Mouse (Mus musculus) kidney, embryonic 16.5 days (tissue): ENCODE results near the gene Spg20. TPM values are rescaled to one million over a fixed set of nuclear protein-coding genes. Genes with fewer than 3 reads are reported as not detected.

Experiments
- ATAC-seq: fragments of 200-750 bp; cut with Nextera tagmentation; 2 replicates; pipeline ENCODE4 v1.8.0; 2017; ENCODE audit warnings: moderate TSS enrichment; ENCODE audit not compliant: low FRiP score, low TSS enrichment
- H3K27ac ChIP-seq: fragments of 300-500 bp; sonication (generic); 2 replicates; pipeline ENCODE4 v1.5.1; 2014; ENCODE audit warnings: low read length
- H3K27me3 ChIP-seq: fragments of 300-500 bp; sonication (generic); 2 replicates; pipeline ENCODE4 v1.6.1; 2014; ENCODE audit warnings: low read length, control low read depth, mixed read lengths; ENCODE audit not compliant: insufficient read depth
- H3K36me3 ChIP-seq: fragments of 300-500 bp; sonication (generic); 2 replicates; pipeline ENCODE4 v1.6.1; 2014; ENCODE audit warnings: low read length, control low read depth, mixed read lengths; ENCODE audit not compliant: insufficient read depth
- H3K4me1 ChIP-seq: fragments of 300-500 bp; sonication (generic); 2 replicates; pipeline ENCODE4 v1.6.1; 2014; ENCODE audit warnings: low read length, control low read depth, mixed read lengths; ENCODE audit not compliant: insufficient read depth
- H3K4me2 ChIP-seq: fragments of 300-500 bp; sonication (generic); replicated peaks from 2 replicates; pipeline ENCODE4 v1.6.1; 2014; ENCODE audit warnings: low read depth, low read length
- H3K4me3 ChIP-seq: fragments of 300-500 bp; sonication (generic); 2 replicates; pipeline ENCODE4 v1.5.1; 2014; ENCODE audit warnings: mild to moderate bottlenecking, low read length
- H3K9ac ChIP-seq: fragments of 300-500 bp; sonication (generic); replicated peaks from 2 replicates; pipeline ENCODE4 v1.6.1; 2014; ENCODE audit warnings: low read length
- H3K9me3 ChIP-seq: fragments of 300-500 bp; sonication (generic); 2 replicates; pipeline ENCODE4 v1.6.1; 2016; ENCODE audit warnings: low read length, control low read depth
- WGBS: fragments of 180-500 bp; shearing (Covaris S2); extraction: QIAGEN DNeasy Blood & Tissue Kit; methylation state at CpG from one replicate; pipeline ENCODE4 v1.1.7; 2014; 5-methylcytosine and 5-hydroxymethylcytosine counted together
- polyA plus RNA-seq: library from polyadenylated mRNA; unstranded; fragments of >200 nt; fragmentation: Nextera tagmentation; extraction: Ambion mirVana; gene quantifications from 2 replicates; pipeline ENCODE4 v1.2.1, GENCODE M21; 2015

Gene Spg20
- polyA plus RNA-seq, 1 experiment from 2014 or later = 45.7 TPM

DNA sequence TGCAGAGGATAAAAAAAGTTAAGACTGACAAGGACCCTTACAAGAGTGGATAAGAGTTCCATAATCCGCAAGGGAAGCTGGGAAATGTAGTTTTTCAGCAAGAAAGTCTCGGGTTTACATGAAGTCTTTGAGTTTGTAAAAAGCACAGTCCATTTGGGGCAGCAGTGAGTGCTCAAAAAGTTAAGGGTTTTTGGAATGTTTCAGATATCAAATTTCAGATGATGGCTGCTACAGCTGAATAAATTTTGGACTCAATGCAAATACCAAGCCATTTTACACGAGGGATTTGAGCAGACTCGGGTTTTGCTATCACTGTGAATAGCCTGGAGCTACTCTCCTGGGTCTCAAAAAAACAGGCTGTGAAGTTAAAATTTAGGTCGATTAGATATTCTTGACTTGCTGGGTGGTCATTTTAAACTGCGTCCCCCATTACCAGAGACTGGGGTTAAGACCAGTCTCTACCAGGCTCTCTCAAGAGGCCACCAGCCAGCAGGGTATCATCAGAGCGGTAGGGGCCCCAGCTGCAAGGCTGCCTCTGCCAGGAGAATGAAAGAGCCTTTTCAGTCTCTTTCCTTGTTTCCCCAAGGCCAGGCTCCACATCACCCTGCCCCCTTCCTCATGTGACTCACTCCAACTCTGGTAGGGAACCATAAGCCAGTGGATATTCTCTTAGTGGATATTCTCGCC lies 15.8 kb upstream of the Spg20 start:
- no peak overlapping the region for H3K4me3 ChIP-seq
- H3K9ac ChIP-seq = no peak overlapping the region
- no peak overlapping the region; the same call in 1 of the 2 replicates for H3K4me2 ChIP-seq
- H3K36me3 ChIP-seq = no peaks in the 10 kb centered on the region
- H3K27ac ChIP-seq = peak overlapping the region; percentile 70
- no peaks in the 10 kb centered on the region for H3K27me3 ChIP-seq
- H3K4me1 ChIP-seq = peaks cover 4% of the 10 kb centered on the region; the same call in 1 of the 2 replicates
- H3K9me3 ChIP-seq = no peaks in the 10 kb centered on the region
- ATAC-seq = peak; percentile 61; the same call in 1 of the 2 replicates
- WGBS = 34% methylated on average over 8 of the region's 8 CpGs

DNA sequence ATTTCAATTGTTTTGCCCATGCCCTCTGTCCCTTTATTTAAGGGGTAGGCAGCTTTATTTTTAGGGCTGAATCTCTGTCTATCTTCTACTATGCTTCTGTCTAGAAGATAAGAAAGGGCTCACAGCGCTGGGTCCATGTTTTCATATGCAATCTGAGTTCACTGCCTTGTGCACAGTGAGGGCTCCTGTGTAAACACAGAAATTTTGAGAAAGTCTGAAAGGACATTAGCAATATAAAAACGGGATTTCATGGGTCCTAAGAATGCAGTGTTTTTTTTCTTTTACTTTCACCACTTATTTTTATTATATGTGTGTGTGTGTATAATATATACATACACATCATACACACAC lies 15.3 kb upstream of the Spg20 start:
- no peak for ATAC-seq
- Histone ChIP-seq H3K9me3 (no peaks in the 10 kb centered on the region), H3K4me2 (no peak overlapping the region), H3K4me3 (no peak overlapping the region), H3K27ac (peak overlapping the region; percentile 70), H3K27me3 (no peaks in the 10 kb centered on the region), H3K9ac (no peak overlapping the region), H3K36me3 (no peaks in the 10 kb centered on the region), H3K4me1 (peaks cover 4% of the 10 kb centered on the region; the same call in 1 of the 2 replicates)
- WGBS = 75% methylated on average over 2 of the region's 2 CpGs

DNA sequence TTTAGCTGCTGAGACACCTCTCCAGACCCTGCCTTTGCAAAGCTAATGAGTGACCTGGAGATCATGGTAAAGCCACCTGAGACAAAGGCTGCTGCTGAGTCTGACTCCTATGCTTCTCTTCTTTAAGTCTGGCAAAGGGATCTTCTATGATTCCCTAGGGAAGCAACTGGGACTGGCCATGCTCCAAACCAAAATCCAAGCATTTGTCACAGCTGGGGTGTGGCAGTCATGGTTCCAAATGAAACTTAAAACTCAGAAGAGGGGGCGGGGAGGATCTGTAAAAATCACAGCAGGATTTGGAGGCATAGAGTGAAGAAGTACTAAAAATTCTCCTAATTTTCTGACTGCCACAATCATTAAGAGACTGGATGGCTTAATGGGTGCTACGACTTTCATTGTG lies 14.7 kb upstream of the Spg20 start:
- H3K9ac ChIP-seq = no peak overlapping the region
- 90% methylated on average over 2 of the region's 2 CpGs for WGBS

DNA sequence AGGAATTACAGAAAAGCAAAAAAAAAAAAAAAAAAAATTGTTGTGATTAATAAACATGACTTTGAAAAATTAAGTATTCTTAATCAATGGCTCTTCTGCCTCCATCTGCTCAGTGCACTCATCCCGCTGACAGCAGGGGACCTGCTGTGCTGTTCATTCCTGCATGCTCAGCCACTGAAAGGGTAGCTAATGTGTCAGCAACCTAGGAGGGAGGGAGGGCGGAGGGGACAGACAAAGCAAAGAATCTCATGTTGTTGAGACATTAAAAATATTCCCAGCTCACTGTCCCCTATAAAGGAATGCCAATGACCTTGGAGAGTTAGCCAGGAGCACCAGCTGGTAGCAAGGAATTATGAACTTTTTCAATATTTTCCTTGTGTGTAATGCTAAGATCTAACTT lies 13.9 kb upstream of the Spg20 start:
- WGBS = 79% methylated on average over 2 of the region's 2 CpGs
- H3K4me1 ChIP-seq = peaks cover 4% of the 10 kb centered on the region; the same call in 1 of the 2 replicates
- H3K9ac ChIP-seq = no peak overlapping the region
- H3K27me3 ChIP-seq = no peaks in the 10 kb centered on the region
- H3K9me3 ChIP-seq = no peaks in the 10 kb centered on the region
- H3K4me2 ChIP-seq = no peak overlapping the region
- H3K4me3 ChIP-seq = no peak overlapping the region
- H3K36me3 ChIP-seq = no peaks in the 10 kb centered on the region
- no peak for ATAC-seq
- no peak overlapping the region for H3K27ac ChIP-seq

More for the DNA sequence above, 14.7 kb upstream of the Spg20 start:
- Histone ChIP-seq H3K27ac (no peak overlapping the region), H3K4me1 (peaks cover 4% of the 10 kb centered on the region; the same call in 1 of the 2 replicates), H3K36me3 (no peaks in the 10 kb centered on the region), H3K27me3 (no peaks in the 10 kb centered on the region), H3K4me2 (no peak overlapping the region), H3K4me3 (no peak overlapping the region), H3K9me3 (no peaks in the 10 kb centered on the region)
- ATAC-seq = no peak

GRCm38 (mm10) chr3:55098990-55099389 lies 12.9 kb upstream of the Spg20 start:
- ATAC-seq = no peak
- WGBS = 76% methylated on average over 11 of the region's 11 CpGs

GRCm38 (mm10) chr3:55101092-55101491 lies 10.8 kb upstream of the Spg20 start:
- H3K9ac ChIP-seq = no peak overlapping the region
- H3K4me3 ChIP-seq = no peak overlapping the region
- H3K4me2 ChIP-seq = no peak overlapping the region
- H3K9me3 ChIP-seq = no peaks in the 10 kb centered on the region
- H3K36me3 ChIP-seq = no peaks in the 10 kb centered on the region
- no peaks in the 10 kb centered on the region for H3K27me3 ChIP-seq
- no peak overlapping the region for H3K27ac ChIP-seq
- H3K4me1 ChIP-seq = peaks cover 4% of the 10 kb centered on the region; the same call in 1 of the 2 replicates
- no peak for ATAC-seq

More at GRCm38 (mm10) chr3:55098990-55099389, 12.9 kb upstream of the Spg20 start:
- Histone ChIP-seq H3K4me3 (no peak overlapping the region), H3K9me3 (no peaks in the 10 kb centered on the region), H3K4me2 (no peak overlapping the region), H3K36me3 (no peaks in the 10 kb centered on the region), H3K4me1 (peaks cover 4% of the 10 kb centered on the region; the same call in 1 of the 2 replicates), H3K27ac (no peak overlapping the region), H3K9ac (no peak overlapping the region), H3K27me3 (no peaks in the 10 kb centered on the region)

DNA sequence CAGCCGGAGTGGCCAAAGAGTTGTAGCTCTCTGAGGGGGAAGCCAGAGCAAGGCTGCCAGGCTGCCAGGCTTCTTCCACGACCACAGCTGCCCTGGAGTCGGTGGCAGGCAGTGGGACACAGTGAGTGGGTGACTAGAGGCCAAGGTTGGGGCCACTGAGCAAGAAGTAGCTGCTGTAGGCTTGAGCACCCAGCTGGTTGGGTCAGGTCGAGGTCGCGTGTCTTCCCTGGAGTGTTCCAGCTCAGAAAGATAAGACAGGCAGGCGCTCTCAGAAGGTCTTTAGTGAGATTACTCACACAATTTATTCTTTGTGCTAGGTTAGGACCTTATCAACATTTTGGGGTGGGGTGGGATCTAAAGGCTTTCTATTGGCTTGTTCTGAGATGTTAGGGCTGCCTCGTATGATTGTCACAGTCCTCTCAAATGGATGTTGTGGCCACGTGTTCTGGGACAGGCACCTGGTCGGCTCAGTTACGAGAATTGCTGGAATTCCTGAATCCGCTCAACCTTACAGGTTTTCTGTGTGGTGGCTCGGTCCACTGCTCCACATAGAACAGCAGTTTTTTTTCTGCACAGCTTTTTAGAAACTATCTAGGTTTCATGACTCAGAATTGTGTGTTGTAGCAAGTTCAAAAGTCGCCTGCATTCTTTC lies 6.4 kb upstream of the Spg20 start:
- 56% methylated on average over 14 of the region's 14 CpGs for WGBS
- H3K9me3 ChIP-seq = no peaks in the 10 kb centered on the region
- H3K36me3 ChIP-seq = no peaks in the 10 kb centered on the region
- H3K9ac ChIP-seq = no peak overlapping the region
- peak; percentile 49; the same call in 1 of the 2 replicates for ATAC-seq
- H3K27me3 ChIP-seq = no peaks in the 10 kb centered on the region
- H3K4me3 ChIP-seq = no peak overlapping the region
- no peak overlapping the region for H3K4me2 ChIP-seq
- H3K27ac ChIP-seq = 0 out of 2 replicates have a peak overlapping the region, but pooled peaks have one; percentile 29
- H3K4me1 ChIP-seq = no peaks in the 10 kb centered on the region

- Histone ChIP-seq H3K9me3 (no peaks in the 10 kb centered on the region), H3K27ac (peak overlapping the region; percentile 7; the same call in 1 of the 2 replicates), H3K4me3 (no peak overlapping the region), H3K4me1 (no peaks in the 10 kb centered on the region), H3K4me2 (no peak overlapping the region), H3K9ac (no peak overlapping the region), H3K36me3 (no peaks in the 10 kb centered on the region), H3K27me3 (no peaks in the 10 kb centered on the region)
- WGBS = 87% methylated on average over 17 of the region's 17 CpGs
- no peak for ATAC-seq
Observed at GRCm38 (mm10) chr3:55106051-55106450, 5.9 kb upstream of the Spg20 start.

- Histone ChIP-seq H3K36me3 (no peaks in the 10 kb centered on the region), H3K9ac (no peak overlapping the region), H3K9me3 (no peaks in the 10 kb centered on the region), H3K4me2 (no peak overlapping the region), H3K27ac (no peak overlapping the region), H3K4me3 (no peak overlapping the region), H3K27me3 (no peaks in the 10 kb centered on the region), H3K4me1 (peaks cover 11% of the 10 kb centered on the region; the same call in 1 of the 2 replicates)
- no peak for ATAC-seq
- 86% methylated on average over 4 of the region's 4 CpGs for WGBS
Observed at GRCm38 (mm10) chr3:55109097-55109496, 2.8 kb upstream of the Spg20 start.
